Mouse (Mus musculus) bone marrow macrophage, adult 2 months (primary cell): Measurements from ENCODE around the gene Tmem102.

Experiments used
- CTCF ChIP-seq: IDR thresholded peaks from 2 replicates; pipeline ENCODE4 v1.5.1; 2012; ENCODE audit warnings: low read depth, mild to moderate bottlenecking, low read length, moderate library complexity
- POLR2A ChIP-seq: IDR thresholded peaks from 2 replicates; pipeline ENCODE4 v1.6.1; 2012; ENCODE audit warnings: mild to moderate bottlenecking, low read depth, low read length, borderline replicate concordance

DNA sequence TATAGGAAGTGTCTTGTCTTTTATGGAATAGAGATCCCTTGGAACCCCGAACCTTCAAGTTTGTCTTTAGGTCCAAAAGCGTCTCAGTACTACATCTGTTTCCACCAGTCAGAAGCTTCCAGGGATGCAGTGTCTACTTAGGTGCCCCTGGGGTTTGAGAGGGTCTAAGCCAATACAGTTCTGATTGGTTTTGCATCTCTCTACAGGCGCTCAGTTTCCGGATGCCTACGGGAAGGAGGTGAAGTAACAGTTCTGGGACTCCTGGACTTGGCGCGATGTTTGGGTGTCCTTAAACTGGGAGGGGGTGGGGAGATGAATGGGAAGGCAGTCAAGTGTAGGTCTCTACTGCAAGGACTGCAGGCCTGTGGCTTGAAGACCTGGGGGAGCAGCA is 33.3 kb upstream of the Tmem102 start:
- TF ChIP-seq CTCF = no peak
- no peak for TF ChIP-seq POLR2A
